Mouse (Mus musculus) G1E (cell line): ENCODE data around the gene Snx27.

Experiments used
- CTCF ChIP-seq: IDR thresholded peaks from 2 replicates; pipeline ENCODE4 v1.5.1; 2012; ENCODE audit warnings: low read depth, low read length, inconsistent platforms, mixed read lengths
- GATA1 ChIP-seq: IDR thresholded peaks from 2 replicates; pipeline ENCODE4 v1.6.1; 2012; ENCODE audit warnings: borderline replicate concordance, low read length, inconsistent platforms, mixed read lengths

DNA sequence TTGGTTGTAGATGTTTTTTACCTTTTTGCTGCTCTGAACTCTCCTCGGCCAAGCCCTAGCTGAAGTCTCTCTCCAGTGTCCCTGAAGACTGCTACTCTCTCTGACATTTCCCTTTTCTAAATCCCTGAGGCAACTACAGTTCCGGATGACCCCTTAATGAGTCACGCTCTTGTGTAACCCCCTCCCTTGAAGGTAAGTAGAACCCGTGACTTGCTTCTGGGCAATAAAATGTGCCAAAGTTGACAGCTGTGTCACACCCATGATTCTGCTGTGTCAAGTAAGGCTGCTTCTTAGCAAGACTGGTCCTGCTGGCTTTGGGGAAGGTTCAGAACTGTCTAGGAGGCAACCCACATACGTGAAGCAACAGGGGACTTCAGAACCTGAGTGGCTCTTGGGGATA is 5.4 kb upstream of the Snx27 start:
- TF ChIP-seq CTCF (no peak), GATA1 (no peak)
